Mouse (Mus musculus): Measurements from ENCODE around the gene Pank2. TPM values are rescaled to one million over a fixed set of nuclear protein-coding genes. Genes with fewer than 3 reads are reported as not detected.
"Not testable (repeated sequence)": the region's sequence is repeated elsewhere in the genome, so short reads cannot be mapped to it uniquely, and the experiment has no call there.

Pank2 gene
- polyA plus RNA-seq, 1 experiment: 27.4 TPM

DNA sequence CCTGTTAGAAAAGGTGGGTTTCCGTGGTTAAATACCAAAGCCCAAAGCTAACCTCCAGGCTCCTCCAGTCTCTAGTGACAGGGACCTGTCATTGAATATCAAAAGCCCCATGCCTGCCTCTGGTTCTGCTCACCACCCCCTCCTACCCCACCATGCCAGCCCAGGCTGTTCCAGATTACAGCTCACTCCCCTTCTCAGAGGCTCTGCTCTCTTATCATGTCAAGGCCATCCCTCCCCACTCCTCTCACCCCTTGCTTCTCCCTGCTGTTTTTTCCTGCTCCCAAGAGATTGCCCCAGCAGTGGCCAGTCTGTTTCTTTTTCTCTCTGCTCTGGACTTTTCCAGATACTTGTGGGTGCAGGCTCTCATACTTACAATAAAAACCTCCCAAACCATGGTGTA is 38.7 kb upstream of the Pank2 start:
- Histone ChIP-seq H3K4me1 (replicated peaks; ENCODE audit: control insufficient read depth, insufficient read depth, low read length) (no peaks in the 10 kb centered on the region), H3K27ac (ENCODE audit: control insufficient read depth, insufficient read depth, low read length) (no peak overlapping the region), H3K27me3 (ENCODE audit: control insufficient read depth, insufficient read depth, low read length) (no peaks in the 10 kb centered on the region), H3K36me3 (ENCODE audit: control insufficient read depth, insufficient read depth, low read length) (no peaks in the 10 kb centered on the region), H3K4me3 (ENCODE audit: control insufficient read depth, insufficient read depth, low read length) (no peak overlapping the region)
- DNase-seq: no peak
- WGBS: 84% methylated on average over 1 of the region's 1 CpGs
- no peak for TF ChIP-seq CTCF (IDR thresholded peaks at IDR 0.05; ENCODE audit: borderline replicate concordance, control insufficient read depth, extremely low read depth, insufficient read depth, low read length, poor library complexity)
- TF ChIP-seq POLR2A (IDR thresholded peaks at IDR 0.05; ENCODE audit: control insufficient read depth, extremely low read depth, insufficient read depth, low read length, poor library complexity): no peak

DNA sequence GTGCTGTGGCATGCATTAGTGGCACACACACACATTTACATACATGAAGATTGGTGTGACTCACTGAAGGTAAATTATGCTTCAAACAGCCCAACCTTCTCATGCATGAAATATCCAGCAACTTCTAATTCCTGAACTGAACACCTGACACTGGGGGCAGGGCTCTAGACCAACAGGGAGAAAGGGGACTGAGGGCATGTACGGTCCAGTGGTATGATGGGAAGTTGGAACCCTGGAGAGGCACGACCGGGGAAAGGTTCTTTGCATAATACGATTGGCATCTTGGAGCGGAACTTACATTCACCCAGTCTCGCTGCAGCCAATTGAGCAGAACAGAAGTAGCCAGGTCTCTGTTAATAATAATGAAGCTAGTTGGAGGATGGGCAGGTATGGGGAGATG is 37.1 kb upstream of the Pank2 start:
- no peak for DNase-seq
- Histone ChIP-seq H3K27me3 (ENCODE audit: control insufficient read depth, insufficient read depth, low read length) (no peaks in the 10 kb centered on the region), H3K27ac (ENCODE audit: control insufficient read depth, insufficient read depth, low read length) (no peak overlapping the region), H3K4me1 (replicated peaks; ENCODE audit: control insufficient read depth, insufficient read depth, low read length) (no peaks in the 10 kb centered on the region), H3K36me3 (ENCODE audit: control insufficient read depth, insufficient read depth, low read length) (no peaks in the 10 kb centered on the region), H3K4me3 (ENCODE audit: control insufficient read depth, insufficient read depth, low read length) (no peak overlapping the region)
- 92% methylated on average over 6 of the region's 6 CpGs for WGBS
- no peak for TF ChIP-seq CTCF (IDR thresholded peaks at IDR 0.05; ENCODE audit: borderline replicate concordance, control insufficient read depth, extremely low read depth, insufficient read depth, low read length, poor library complexity)
- TF ChIP-seq POLR2A (IDR thresholded peaks at IDR 0.05; ENCODE audit: control insufficient read depth, extremely low read depth, insufficient read depth, low read length, poor library complexity): no peak

DNA sequence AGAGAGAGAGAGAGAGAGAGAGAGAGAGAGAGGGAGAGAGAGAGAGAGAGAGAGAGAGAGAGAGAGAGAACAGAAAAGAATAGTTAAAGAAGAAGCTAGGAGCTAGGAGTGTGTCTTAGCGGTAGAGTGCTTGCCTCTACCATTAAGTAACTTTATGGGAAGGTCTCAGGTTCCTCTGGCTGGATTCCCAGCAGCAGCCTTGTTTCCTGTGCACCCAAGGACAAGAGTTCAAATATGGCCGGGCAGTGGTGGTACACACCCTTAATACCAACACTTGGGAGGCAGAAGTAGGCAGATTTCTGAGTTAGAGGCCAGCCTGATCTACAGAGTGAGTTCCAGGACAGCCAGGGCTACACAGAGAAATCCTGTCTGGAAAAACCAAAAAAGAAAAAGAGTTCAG is 35.6 kb upstream of the Pank2 start:
- not testable (repeated sequence) for H3K27me3 ChIP-seq (ENCODE audit: control insufficient read depth, insufficient read depth, low read length); H3K27ac ChIP-seq (ENCODE audit: control insufficient read depth, insufficient read depth, low read length); H3K4me1 ChIP-seq (replicated peaks; ENCODE audit: control insufficient read depth, insufficient read depth, low read length); DNase-seq; H3K4me3 ChIP-seq (ENCODE audit: control insufficient read depth, insufficient read depth, low read length); H3K36me3 ChIP-seq (ENCODE audit: control insufficient read depth, insufficient read depth, low read length)
- WGBS: 81% methylated on average over 2 of the region's 2 CpGs

- Histone ChIP-seq H3K4me3 (ENCODE audit: control insufficient read depth, insufficient read depth, low read length) (no peak overlapping the region), H3K27ac (ENCODE audit: control insufficient read depth, insufficient read depth, low read length) (no peak overlapping the region), H3K27me3 (ENCODE audit: control insufficient read depth, insufficient read depth, low read length) (no peaks in the 10 kb centered on the region), H3K36me3 (ENCODE audit: control insufficient read depth, insufficient read depth, low read length) (no peaks in the 10 kb centered on the region), H3K4me1 (replicated peaks; ENCODE audit: control insufficient read depth, insufficient read depth, low read length) (no peaks in the 10 kb centered on the region)
- WGBS: 92% methylated on average over 3 of the region's 3 CpGs
- DNase-seq: no peak
- TF ChIP-seq CTCF (IDR thresholded peaks at IDR 0.05; ENCODE audit: borderline replicate concordance, control insufficient read depth, extremely low read depth, insufficient read depth, low read length, poor library complexity) (no peak), POLR2A (IDR thresholded peaks at IDR 0.05; ENCODE audit: control insufficient read depth, extremely low read depth, insufficient read depth, low read length, poor library complexity) (no peak)
Measured at GRCm38 (mm10) chr2:131227243-131227642, 35.1 kb upstream of the Pank2 start.

- no peaks in the 10 kb centered on the region for H3K27me3 ChIP-seq (ENCODE audit: control insufficient read depth, insufficient read depth, low read length)
- no peak overlapping the region for H3K4me3 ChIP-seq (ENCODE audit: control insufficient read depth, insufficient read depth, low read length)
- DNase-seq: no peak
- no peaks in the 10 kb centered on the region for H3K36me3 ChIP-seq (ENCODE audit: control insufficient read depth, insufficient read depth, low read length)
- peaks cover 19% of the 10 kb centered on the region for H3K4me1 ChIP-seq (replicated peaks; ENCODE audit: control insufficient read depth, insufficient read depth, low read length)
- 90% methylated on average over 2 of the region's 2 CpGs for WGBS
- no peak overlapping the region for H3K27ac ChIP-seq (ENCODE audit: control insufficient read depth, insufficient read depth, low read length)
- no peak for TF ChIP-seq CTCF (IDR thresholded peaks at IDR 0.05; ENCODE audit: borderline replicate concordance, control insufficient read depth, extremely low read depth, insufficient read depth, low read length, poor library complexity)
- no peak for TF ChIP-seq POLR2A (IDR thresholded peaks at IDR 0.05; ENCODE audit: control insufficient read depth, extremely low read depth, insufficient read depth, low read length, poor library complexity)
Measured at GRCm38 (mm10) chr2:131232558-131232957, 29.7 kb upstream of the Pank2 start.

DNA sequence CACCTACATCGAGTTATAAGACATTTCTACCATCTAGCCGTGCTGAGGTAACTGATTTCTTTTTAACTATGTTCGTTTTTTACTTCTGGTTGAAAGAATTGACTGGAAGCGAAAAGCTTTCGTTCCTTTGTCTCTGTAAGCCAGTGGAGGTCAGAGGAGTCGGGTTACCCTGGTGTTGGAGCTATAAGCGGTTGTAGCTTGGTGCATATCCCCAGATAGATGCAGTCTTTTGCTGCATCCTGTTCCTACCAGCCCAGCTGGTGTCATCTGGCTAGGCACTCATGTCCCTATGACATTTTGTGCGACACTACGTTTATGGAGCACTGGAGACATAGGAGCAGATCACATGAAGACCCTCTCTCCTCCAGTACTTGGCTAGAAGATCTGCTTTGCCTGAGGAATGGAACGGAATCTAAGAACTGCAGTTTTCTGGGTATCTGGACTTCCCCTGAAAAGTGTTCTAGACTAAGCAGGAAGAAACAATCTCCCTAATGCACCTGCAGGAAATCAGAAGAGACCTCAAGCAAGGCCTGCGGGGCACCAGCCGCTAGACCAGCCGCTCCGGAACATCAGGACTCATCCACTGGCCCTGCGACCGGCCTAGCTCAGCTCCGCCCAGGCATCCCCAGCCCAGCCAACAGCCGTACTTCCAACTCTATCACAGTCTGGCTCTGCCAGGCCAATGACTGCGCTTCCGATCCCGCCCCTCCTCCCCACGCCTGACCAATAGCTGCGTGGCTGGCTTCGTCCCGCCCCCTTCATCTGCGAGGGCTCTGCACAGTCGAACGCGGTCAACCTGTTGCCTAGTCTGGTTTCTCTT is 28.8 kb upstream of the Pank2 start, which contains the start of gene Mavs:
TSS of gene Mavs (plus strand) at position 757 of the 820 bp plus-strand sequence.
- DNase-seq: peak; percentile 94
- H3K27me3 ChIP-seq (ENCODE audit: control insufficient read depth, insufficient read depth, low read length): no peaks in the 10 kb centered on the region
- no peaks in the 10 kb centered on the region for H3K36me3 ChIP-seq (ENCODE audit: control insufficient read depth, insufficient read depth, low read length)
- peak within 1 kb of the TSS; percentile 79 for H3K4me3 ChIP-seq (ENCODE audit: control insufficient read depth, insufficient read depth, low read length)
- TF ChIP-seq CTCF (IDR thresholded peaks at IDR 0.05; ENCODE audit: borderline replicate concordance, control insufficient read depth, extremely low read depth, insufficient read depth, low read length, poor library complexity) (0 out of 2 replicates have a peak, but pooled peaks have one; percentile 25), POLR2A (IDR thresholded peaks at IDR 0.05; ENCODE audit: control insufficient read depth, extremely low read depth, insufficient read depth, low read length, poor library complexity) (0 out of 2 replicates have a peak, but pooled peaks have one; percentile 64)
- 20% methylated on average over 29 of the region's 29 CpGs for WGBS
- no peak within 1 kb of the TSS for H3K27ac ChIP-seq (ENCODE audit: control insufficient read depth, insufficient read depth, low read length)
- H3K4me1 ChIP-seq (replicated peaks; ENCODE audit: control insufficient read depth, insufficient read depth, low read length): peaks cover 19% of the 10 kb centered on the region

Data from thymus, adult 2 months (tissue).